Mouse (Mus musculus) small intestine, adult 2 months (tissue): ENCODE data around the gene Tax1bp1.

Source experiments
- CTCF ChIP-seq: fragments of 200-500 bp; IDR thresholded peaks from 2 replicates; pipeline ENCODE4 v1.5.1; 2012; ENCODE audit warnings: low read depth, mild to moderate bottlenecking, control low read depth, inconsistent platforms, low read length, moderate library complexity, mixed read lengths; ENCODE audit not compliant: insufficient replicate concordance, insufficient read length; ENCODE audit errors: extremely low read depth
- POLR2A ChIP-seq: fragments of 200-500 bp; IDR thresholded peaks from 2 replicates; pipeline ENCODE4 v1.6.1; 2012; ENCODE audit warnings: low read depth, mild to moderate bottlenecking, control low read depth, inconsistent platforms, low read length, moderate library complexity

- TF ChIP-seq CTCF (no peak), POLR2A (no peak)
These were observed 5.7 kb upstream of the Tax1bp1 start for GRCm38 (mm10) chr6:52707815-52708214.
